Mouse (Mus musculus) spleen, adult 2 months (tissue): ENCODE measurements at regions not wholly inside any gene's neighbourhood (a gene's known extent, or its start where the extent isn't known, plus 50 kb on each side); places are given as distances from the start of the nearest gene placed in this dataset.

Experiments
- CTCF ChIP-seq: fragments of 200-500 bp; IDR thresholded peaks from 2 replicates; pipeline ENCODE4 v1.5.1; 2011; ENCODE audit warnings: mild to moderate bottlenecking, inconsistent platforms; ENCODE audit not compliant: insufficient read depth, insufficient read length, insufficient replicate concordance; ENCODE audit errors: extremely low read depth
- POLR2A ChIP-seq: fragments of 200-500 bp; IDR thresholded peaks from 2 replicates; pipeline ENCODE4 v1.6.1; 2011; ENCODE audit warnings: low read depth, low read length, inconsistent platforms

GRCm38 (mm10) chr9:33238190-33238589, 602.2 kb downstream of the Ets1 start:
- TF ChIP-seq POLR2A (no peak), CTCF (no peak)
